Mouse (Mus musculus) lung, postnatal 0 days (tissue): ENCODE data around the gene Haus7.

Source experiments
- CTCF ChIP-seq: IDR thresholded peaks from 2 replicates; pipeline ENCODE4 v1.5.1; 2016; ENCODE audit warnings: antibody characterized with exemption, mild to moderate bottlenecking
- EP300 ChIP-seq: IDR thresholded peaks from 2 replicates; pipeline ENCODE4 v1.6.1; 2016; ENCODE audit warnings: antibody characterized with exemption, mild to moderate bottlenecking, control low read depth

DNA sequence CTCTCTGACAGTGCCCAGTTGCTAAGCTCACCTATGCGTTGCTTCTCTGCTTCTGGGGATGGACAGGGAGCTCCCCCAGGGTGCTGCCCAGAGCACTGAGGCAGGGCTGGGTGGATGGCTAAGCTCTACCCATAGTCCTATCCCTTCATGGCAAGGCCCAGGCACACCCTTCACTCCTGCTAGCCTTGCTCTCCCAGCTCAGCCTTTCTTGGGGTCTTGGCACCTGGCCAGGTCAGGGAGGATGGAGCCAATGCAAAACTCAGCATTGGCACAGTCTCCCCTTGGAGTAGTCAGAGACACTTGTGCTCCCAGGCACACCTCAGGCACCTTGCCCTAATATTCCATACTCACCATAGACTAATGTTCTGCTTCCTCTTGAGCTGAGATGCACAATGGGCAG lies 25.2 kb upstream of the Haus7 start:
- TF ChIP-seq CTCF (no peak), EP300 (no peak)
